Mouse (Mus musculus) lung, postnatal 10 days (tissue): ENCODE measurements at regions not wholly inside any gene's neighbourhood (a gene's known extent, or its start where the extent isn't known, plus 50 kb on each side); places are given as distances from the start of the nearest gene placed in this dataset.

Source experiments
- DNase-seq: peaks from one replicate; pipeline ENCODE4 v3.0.0; 2021

DNA sequence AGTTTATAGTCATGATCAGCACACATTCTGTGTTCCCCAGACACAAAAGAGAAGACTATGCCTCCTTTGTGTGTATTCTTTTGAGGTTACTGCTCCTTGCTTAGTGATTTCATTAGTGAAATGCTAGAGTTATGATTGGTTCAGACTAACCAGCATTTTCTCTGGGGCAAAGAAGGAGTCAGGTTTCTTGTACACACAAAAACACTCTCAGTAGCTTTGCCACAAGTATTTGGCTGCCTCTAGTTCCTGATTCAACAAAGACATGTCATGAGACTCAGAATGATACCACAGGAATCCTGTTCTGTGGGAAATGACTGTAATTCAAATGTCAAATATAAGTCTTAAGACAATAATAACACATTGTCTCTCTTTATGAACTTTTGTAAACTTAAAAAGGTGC lies 86.9 kb downstream of the Alx1 start:
- no peak for DNase-seq

- no peak for DNase-seq
Measured at GRCm38 (mm10) chr10:102940823-102941519, 89.0 kb downstream of the Alx1 start.

GRCm38 (mm10) chr10:102931445-102931844 lies 98.6 kb downstream of the Alx1 start:
- no peak for DNase-seq

DNA sequence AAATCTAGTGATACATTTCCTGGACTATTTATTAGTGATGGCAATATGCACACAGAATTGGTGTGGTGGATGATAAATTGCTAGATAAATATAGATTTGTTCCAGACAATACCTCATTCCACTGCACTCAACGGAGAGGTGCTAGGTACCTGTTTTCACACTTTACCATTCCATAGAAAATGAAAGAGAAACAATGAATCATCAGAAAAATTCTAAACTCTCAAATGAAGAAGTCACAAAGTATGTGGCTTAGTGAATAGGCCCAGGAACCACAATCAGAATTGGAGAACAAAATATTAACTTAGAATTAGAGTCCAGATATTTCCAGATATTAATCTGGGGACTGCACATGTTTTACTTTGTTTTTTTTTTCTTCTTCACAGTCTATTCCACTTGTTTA lies 101.4 kb downstream of the Alx1 start:
- DNase-seq = no peak

- DNase-seq = no peak
Measured at GRCm38 (mm10) chr10:102897368-102897767, 132.6 kb downstream of the Alx1 start.

- no peak for DNase-seq
Measured at GRCm38 (mm10) chr10:102895952-102896351, 134.1 kb downstream of the Alx1 start.

GRCm38 (mm10) chr10:102892373-102892772 lies 137.6 kb downstream of the Alx1 start:
- DNase-seq = no peak

DNA sequence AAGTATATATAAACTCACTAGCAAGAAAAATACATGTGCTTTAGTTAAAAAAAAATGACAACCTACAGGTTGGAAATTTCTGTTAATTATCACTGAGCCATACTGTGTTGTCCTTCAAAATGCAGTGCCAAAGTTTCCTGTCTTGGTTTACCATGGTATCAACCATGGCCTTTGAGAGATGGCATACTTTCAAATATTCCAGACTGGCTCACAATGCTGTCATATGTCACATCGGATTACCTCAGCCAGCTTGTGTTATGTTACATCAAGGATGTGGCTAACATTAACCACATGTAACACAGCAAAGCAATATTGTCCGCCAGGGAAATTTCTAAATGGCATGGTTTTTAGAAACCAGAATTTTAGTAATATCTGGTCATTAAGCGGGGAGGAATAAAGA lies 140.3 kb downstream of the Alx1 start:
- DNase-seq = no peak

DNA sequence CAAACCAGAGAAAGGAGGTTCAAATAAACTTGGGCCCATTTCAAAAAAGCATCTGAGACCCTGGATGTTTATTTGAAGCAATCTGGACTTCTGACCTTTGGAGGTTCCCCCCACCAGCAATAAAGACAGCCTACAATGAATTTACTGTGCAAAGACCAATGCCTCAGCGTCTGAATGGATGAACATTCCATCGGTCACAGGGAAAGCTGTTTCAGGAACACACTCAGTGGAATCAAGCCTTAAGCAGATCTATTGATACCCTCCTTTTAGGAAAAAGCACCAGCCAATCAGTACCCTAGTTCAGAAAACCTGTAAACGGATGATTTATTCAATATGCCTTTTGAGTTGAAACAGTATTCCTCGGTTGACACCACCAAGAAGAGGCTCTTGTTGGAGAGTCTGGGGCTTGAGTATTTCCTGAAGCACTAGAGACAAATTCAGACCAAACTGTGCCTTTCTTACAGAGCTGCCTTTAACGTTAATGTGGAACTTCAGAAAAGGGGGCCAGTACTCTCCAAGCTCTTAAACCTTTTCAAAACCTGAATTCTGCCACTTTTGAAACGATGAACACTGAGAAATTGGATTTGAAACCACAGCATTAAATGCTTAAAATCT lies 148.1 kb downstream of the Alx1 start:
- no peak for DNase-seq

DNA sequence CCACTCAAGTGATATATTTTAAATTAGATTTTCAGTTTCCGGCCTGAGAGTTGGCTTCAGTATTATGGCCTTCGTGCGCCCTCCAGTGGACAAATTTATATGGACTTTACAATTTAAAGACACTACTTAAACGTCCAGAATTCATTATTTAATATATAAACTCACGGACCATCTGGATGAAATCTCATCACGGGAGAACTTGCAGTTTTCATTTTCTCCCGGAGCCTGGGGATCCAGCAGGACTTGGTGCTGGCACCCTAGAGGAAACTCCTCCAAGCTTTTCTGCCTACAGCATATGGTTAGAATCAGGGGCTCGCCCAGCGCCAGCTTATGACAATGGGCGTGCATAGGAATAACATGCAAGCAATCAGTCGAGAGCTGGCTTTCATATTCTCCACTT lies 152.0 kb downstream of the Alx1 start:
- peak; percentile 28 for DNase-seq

GRCm38 (mm10) chr10:102876946-102877345 lies 153.1 kb downstream of the Alx1 start:
- DNase-seq = no peak

DNA sequence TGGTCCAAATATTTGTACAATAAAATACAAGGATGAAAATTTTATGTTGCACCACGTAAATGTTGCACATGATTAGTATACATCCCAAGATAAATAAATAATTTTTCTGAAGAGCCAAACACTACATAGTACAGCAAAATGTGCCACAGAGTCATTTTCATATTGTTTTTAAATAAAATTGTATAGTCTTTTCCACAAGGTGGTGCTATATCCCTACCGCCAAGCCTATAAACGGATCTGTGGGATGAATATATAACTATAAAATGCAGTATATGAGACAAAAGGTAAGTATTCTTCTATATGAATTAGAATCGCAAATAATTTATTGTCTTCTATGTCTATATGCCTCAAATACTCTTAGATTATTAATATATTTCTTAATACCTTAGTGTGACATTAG lies 163.1 kb downstream of the Alx1 start:
- DNase-seq = no peak

- no peak for DNase-seq
Measured at GRCm38 (mm10) chr10:102836567-102837224, 193.3 kb downstream of the Alx1 start.

GRCm38 (mm10) chr10:102835814-102836213 lies 194.2 kb downstream of the Alx1 start:
- DNase-seq = no peak

DNA sequence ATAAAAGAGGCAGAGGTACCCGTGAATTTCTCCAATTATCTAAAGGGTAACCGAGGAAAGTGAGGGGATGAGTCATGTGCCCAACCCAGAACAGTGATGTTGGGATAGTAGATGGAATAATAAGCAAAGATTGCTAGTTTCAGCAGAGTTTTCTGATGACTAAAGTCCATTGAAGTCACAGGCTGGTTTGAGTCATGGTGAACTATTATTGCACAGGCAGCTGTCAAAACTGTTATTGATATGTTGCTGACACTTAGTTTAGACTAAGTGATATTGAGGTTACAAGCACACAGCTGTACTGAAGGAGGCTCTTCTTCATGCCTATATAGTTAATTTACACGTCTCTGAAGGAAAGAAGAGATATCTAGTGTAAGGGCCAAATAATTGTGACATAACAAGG lies 200.4 kb downstream of the Alx1 start:
- no peak for DNase-seq

GRCm38 (mm10) chr10:102823434-102823833 lies 206.6 kb downstream of the Alx1 start:
- no peak for DNase-seq

DNA sequence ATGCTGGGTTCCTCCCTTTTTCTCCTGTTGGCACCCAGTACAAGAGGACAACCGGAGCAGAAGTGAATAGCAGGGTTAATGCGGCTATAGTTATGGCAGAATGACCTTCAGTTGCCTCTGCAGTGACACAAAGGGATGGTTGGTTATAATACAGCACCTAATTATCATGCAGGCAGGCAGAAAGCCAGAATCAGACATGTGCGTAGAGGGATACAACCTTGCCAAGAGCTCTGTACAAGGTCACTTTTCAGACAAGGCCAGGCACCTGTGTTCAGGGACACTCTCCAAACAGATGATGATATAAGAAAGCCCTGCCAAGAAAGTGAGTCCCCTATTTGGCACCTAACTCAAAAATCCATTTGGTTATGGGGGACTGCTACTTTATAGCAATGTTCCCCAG lies 228.6 kb downstream of the Alx1 start:
- DNase-seq = no peak

DNA sequence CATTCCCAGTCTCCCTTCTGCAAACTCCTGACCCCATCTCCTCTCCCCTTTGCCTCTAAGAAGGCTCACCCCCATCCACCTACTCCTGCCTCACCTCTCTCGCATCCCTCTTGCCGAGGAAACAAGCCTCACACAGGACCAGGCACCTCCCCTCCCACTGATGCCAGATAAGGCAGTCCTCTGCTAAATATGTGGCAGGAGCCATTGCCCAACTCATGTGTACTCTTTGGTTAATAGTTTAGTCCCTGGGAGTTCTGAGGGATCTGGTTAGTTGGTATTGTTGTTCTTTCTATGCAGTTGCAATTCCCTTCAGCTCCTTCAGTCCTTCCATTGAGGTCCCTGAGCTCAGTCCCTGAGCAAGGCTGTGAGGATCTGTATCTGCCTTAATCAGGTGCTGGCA lies 250.8 kb downstream of the Alx1 start:
- no peak for DNase-seq

DNA sequence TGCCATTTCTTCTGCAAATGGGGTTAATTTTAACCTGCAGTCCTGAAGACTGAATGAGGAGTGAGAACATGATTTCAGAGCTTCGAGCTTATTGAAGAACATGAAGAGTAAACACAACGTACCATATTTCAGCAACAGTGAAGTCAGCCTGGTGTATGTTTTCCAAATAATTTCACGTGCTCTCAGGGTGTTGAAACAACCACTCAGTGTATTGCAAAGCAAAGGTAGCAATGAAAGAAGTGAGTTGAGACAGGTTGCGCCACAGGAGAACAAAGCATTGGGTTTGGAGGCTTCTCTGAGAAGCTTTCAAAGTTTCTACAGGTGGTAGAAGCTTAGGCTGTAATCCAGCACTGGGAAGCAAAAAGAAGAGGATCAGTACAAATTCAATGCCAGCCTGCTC lies 251.7 kb downstream of the Rassf9 start:
- peak; percentile 4 for DNase-seq

DNA sequence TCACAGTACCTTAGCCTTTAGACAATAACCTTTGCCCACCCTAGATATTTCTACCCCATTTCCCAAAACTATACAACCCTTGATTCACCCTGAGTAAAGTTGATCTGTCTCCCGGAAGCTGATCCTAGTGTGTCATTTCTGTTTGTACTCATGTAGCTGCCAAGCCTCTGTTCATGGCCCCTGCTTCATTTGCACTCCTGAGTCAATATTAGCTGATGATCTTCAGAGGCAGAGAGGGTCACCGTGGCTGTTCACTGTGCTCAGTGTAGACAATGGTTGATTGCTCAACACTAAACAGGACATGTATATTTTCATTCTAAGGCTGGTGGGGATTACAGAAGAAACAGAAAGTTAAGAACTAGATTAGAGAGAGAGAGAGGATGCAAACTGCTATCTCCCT lies 250.4 kb downstream of the Rassf9 start:
- DNase-seq = no peak

- DNase-seq = peak; percentile 54
Measured at GRCm38 (mm10) chr10:102735207-102735606, 223.2 kb downstream of the Rassf9 start.

- DNase-seq = no peak
Measured at GRCm38 (mm10) chr10:102732420-102732819, 220.4 kb downstream of the Rassf9 start.

DNA sequence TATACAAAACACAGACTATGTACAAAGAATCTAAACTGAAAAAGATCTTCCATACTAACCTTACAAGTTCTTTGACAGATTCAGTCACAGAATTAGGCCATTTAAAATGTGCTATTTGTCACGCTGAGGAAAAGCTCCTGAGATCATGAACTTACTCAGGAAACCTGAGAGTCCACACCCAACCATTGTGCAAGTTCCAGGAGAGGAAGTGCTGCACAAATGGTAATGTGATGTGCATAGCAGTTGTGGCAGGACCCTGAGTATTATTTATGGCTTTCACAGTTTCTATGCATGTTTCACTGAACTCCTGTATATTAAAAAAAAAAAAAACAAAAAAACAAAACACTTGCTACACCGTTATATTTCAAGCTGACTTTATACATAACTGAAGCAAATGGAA lies 200.2 kb downstream of the Rassf9 start:
- peak; percentile 51 for DNase-seq

- DNase-seq = no peak
Measured at GRCm38 (mm10) chr10:102705848-102706247, 193.8 kb downstream of the Rassf9 start.
